Mouse (Mus musculus) brain, adult 10 weeks (tissue): Measurements from ENCODE around the gene Ccdc28a. TPM values are rescaled to one million over a fixed set of nuclear protein-coding genes. Genes with fewer than 3 reads are reported as not detected.

Experiments
- polyA plus RNA-seq: library from polyadenylated mRNA; stranded (reverse); fragments of 350-450 nt; fragmentation: Illumina TruSeq; extraction: RNeasy Lipid Tissue Mini Kit (QIAGEN cat#74804); gene quantifications from one replicate; pipeline ENCODE4 v1.2.3, GENCODE M21; 2015; ENCODE audit warnings: low read depth, low replicate concordance

The Ccdc28a gene
- polyA plus RNA-seq: 49.7 TPM

GRCm38 (mm10) chr10:18234560-18235401, at the start of gene Ccdc28a:
TSS of gene Ccdc28a (minus strand) at chr10:18234998.

DNA sequence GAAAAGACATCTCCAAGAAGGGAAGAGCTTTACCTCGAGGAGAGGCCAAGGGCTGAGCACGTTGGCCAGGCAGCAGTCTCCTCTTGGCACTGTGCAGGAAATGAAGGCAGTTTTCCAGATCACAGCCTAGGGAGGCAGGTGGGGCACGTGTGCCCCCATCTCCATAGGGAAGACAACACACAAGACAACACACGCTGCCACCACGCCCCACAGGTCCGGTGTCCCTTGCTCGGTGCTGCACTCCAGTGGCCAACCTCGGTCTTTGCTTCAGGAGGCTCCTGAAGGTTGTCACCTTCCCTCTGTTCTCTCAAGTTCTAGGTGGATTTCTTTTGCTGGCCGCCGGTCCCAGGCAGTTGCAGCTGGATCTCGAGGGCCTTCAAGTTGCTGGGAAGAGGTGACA, 24.1 kb downstream of the Ccdc28a start, which contains the start of gene Ect2l:
Gene Ect2l (minus strand): TSS at position 165 of the 400 bp plus-strand sequence.

Other genes with a start within 250 kb of the Ccdc28a start
- gene Abracl, start 211.7 kb downstream of the Ccdc28a start, polyA plus RNA-seq: 41.4 TPM
- gene Reps1, start 179.1 kb downstream of the Ccdc28a start, polyA plus RNA-seq: 54.2 TPM
- 0.25 TPM for gene Ect2l, start 24.1 kb downstream of the Ccdc28a start, polyA plus RNA-seq
- 11.1 TPM for gene Nhsl1, start 84.0 kb upstream of the Ccdc28a start, polyA plus RNA-seq